Mouse (Mus musculus): ENCODE measurements around the gene Cpeb3.

GRCm38 (mm10) chr19:37004557-37004956, 203.8 kb downstream of the Cpeb3 start:
- TF ChIP-seq CTCF (IDR thresholded peaks at IDR 0.05; ENCODE audit: low read depth, low read length) (no peak), GATA1 (IDR thresholded peaks at IDR 0.05; ENCODE audit: borderline replicate concordance, low read length) (no peak)
